Mouse (Mus musculus): ENCODE measurements around the gene Atp2a3. TPM values are rescaled to one million over a fixed set of nuclear protein-coding genes. Genes with fewer than 3 reads are reported as not detected.

Atp2a3 gene
- total and polyA plus RNA-seq, 3 experiments, result 7.2 to 11.9 (median 11.6) TPM

DNA sequence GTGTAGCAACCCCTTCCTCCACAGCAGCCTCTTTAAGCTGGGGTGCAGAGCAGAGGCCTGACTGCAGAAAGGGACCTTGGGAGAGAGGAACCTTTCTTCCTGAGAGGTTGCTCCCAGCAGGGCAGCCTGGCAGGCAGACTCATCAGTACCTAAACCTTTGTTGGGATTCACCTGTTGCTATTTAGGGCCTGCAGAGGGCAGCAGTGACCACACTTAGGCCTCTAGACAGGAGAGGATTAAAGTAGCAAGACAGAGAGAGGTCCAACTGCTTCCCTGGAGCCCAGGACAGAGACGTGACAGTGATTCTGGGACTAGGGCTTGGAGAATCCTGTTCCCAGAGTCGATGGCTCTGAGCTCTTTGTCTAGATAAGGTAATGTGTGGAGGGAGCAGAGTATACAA, 45.4 kb downstream of the Atp2a3 start:
- DNase-seq, result peak; percentile 66

GRCm38 (mm10) chr11:73007113-73007512, 46.1 kb downstream of the Atp2a3 start:
- DNase-seq, result no peak

- peak; percentile 71 for DNase-seq
Measured at GRCm38 (mm10) chr11:73007698-73008481, 46.9 kb downstream of the Atp2a3 start.

DNA sequence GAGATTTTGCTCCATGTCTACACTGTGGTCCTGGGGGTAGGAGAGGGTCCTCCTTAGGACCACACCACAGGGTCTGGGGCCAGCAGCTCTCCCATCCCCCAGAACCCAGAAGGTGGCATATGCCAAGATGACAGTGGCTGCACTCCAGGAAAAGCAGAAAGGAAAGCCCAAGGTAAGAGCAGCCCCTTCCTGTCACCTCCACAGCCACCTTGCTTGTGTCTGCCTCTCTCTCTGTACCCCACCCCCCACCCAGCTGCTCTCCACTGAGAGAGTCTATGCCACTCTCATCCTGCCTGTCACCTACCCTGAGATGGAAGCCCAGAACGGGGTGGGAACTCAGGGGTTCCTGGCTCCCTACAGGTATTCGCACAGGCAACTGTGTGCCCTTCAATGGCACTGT, 47.9 kb downstream of the Atp2a3 start:
- no peak for DNase-seq

DNA sequence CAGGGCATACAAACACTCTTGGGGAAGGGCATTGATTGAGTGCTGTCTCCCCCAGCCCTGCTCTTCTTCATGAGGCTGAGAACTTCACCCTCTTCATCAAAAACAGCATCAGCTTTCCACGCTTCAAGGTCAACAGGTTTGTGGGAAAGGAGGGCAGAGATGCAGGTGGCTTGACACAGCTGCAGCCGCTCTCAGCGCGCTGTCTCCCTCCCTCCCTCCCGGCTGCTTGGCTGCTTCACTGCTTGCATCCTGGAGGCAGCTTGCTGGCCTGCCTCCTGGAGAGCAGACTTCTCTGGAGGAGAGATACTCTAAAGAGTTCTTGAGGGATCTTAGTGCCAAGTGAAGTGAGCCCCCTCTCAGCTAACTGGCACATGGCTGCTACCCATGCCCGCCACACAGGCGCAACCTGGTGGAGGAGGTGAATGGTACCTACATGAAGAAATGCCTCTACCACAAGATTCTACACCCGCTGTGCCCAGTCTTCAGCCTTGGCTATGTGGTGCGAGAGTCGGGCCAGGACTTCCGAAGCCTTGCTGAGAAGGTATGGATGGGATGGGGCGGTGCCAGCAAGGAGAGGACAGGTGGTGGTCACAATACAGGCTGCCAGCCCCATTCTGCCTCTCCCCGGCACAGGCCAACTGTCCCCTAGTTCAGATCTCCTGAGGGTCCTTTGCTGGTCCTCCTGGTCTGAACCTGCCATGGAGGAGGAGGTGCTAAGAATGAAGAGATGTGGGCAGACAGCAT, 48.7 kb downstream of the Atp2a3 start:
- DNase-seq, result no peak

GRCm38 (mm10) chr11:73013981-73014380, 53.0 kb downstream of the Atp2a3 start:
- peak; percentile 60 for DNase-seq

DNA sequence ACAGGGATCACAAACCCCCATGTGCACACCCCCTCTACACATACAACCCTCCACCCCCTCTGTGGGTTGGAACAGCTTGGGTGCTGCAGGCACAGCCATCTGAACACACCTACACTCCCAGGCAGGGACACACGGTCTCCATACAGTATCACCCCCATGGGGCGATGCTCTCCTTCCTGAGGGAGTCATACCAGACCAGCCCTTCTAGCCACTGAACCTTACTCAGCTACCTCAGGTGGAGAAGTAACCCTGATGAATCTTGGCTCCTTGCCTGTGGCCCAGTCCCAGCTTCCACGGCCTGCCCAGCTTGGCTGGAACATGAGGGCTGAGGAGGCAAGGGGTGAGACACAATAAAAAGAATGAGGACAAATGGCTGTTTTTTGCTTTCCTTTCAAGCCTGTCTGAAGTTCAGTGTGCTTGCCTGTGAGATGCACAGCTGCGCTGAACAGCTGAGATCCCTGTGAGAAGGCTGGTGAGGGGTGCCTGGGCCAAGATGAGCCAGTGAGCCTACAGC, 53.9 kb downstream of the Atp2a3 start:
- DNase-seq, result peak; percentile 34

DNA sequence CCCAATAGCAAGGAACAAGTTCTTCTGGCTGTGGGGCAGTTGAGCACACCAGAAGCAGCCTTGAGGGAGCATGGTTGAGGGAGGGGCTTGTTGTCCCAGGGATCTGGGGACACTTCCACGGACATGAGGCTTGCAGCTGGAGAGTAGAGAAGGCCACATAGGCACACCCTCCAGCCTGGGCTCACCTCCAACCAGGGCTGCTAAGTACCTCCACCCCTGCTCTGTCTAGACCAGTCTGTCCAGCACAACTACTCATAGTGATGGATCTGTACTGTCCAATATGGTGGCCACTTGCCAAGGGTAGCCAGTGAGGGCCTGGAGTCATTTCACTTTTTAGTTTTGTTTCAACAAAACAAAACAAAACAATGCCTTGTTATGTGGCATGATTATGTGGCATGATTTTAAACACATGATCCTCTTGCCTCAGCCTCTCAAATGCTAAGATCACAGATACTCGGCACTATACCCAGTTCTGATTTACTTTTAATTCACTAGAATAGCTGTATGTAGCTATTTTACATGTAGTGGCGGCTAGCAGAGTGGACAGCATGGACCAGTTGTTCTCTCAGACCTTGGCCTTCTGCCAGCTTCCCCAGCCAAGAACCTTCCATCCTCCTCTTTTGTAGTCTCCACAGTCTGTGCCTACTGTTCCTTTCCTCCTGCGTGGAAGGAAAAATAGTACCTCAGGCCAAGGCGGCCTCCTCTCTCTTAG, 54.6 kb downstream of the Atp2a3 start:
- peak; percentile 46 for DNase-seq

DNA sequence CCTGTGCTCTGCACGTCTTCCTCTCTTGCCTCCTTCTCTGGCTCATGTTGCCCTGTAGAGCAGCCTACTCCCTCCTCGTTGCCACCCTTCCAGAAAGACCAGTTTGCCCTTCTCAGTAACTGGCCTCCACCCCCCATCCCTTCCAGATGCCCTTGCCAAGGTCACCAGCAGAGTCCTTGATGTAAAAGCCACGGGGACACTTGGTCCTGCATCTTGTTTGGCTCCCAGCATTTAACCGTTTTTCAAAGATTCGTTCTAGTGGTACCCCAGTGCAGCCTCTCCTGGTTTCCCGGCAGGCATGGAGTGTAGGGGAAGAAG, 55.1 kb downstream of the Atp2a3 start:
- no peak for DNase-seq

GRCm38 (mm10) chr11:73018471-73019146, 57.6 kb downstream of the Atp2a3 start, which contains the start of gene Camkk1:
Gene Camkk1, plus strand, starts transcription at chr11:73019008.
- peak; percentile 97 for DNase-seq

GRCm38 (mm10) chr11:73019147-73019795, 58.3 kb downstream of the Atp2a3 start:
- peak; percentile 37 for DNase-seq

GRCm38 (mm10) chr11:73020953-73021800, 60.2 kb downstream of the Atp2a3 start:
- DNase-seq, result peak; percentile 84

GRCm38 (mm10) chr11:73023099-73023498, 62.1 kb downstream of the Atp2a3 start:
- peak; percentile 80 for DNase-seq

- DNase-seq, result no peak
Measured at GRCm38 (mm10) chr11:73023827-73024226, 62.9 kb downstream of the Atp2a3 start.

DNA sequence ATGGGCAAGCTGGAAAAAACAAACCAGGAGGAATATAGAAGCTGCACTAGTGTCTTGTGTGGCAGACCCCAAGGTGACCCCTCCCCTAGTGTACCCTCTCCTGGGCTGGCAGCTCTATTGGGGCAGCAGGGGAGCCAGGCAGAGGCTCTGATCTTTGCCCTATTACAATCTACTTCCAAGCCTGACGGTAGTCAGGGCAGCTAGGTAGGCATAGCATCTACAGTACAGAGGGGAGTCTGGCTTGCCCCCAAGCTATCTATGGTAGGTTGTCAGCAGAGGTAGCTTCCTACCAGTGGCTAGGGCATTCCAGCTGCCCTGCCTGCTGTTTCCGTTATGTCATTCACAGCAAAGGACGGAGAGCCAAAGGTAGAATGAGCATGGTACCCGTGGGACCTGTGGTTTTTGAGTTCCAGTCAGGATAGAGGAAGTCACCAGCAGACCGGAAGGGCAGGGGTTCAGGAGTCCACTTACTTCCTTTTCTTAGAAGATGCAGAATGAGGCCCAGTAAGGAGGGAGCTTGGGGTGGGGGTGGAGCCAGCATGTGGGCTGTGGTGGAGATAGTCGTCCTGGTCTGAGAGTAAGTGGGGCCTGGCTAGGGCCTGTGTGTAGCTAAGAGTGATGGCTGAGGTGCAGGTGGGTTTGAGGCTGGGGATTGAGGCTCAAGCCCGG, 63.4 kb downstream of the Atp2a3 start:
- DNase-seq, result no peak

DNA sequence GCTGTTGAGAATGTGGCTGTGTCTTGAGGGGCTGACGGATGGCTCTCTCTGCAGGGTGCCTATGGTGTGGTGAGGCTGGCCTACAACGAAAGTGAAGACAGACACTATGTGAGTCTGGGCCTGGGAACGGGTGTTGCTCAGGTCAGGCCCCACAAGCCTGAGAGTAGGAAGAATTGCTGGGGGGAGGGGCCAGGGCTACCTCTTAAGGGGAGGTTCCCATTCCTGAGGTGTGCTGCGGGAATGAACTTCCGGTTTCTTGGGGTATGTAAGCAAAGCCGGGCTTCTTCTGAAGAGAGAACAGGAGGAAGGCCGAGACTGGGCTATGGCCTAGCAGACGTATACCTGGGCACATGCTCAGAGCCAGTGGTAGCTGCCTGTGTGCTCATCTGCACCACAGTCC, 66.0 kb downstream of the Atp2a3 start:
- no peak for DNase-seq

DNA sequence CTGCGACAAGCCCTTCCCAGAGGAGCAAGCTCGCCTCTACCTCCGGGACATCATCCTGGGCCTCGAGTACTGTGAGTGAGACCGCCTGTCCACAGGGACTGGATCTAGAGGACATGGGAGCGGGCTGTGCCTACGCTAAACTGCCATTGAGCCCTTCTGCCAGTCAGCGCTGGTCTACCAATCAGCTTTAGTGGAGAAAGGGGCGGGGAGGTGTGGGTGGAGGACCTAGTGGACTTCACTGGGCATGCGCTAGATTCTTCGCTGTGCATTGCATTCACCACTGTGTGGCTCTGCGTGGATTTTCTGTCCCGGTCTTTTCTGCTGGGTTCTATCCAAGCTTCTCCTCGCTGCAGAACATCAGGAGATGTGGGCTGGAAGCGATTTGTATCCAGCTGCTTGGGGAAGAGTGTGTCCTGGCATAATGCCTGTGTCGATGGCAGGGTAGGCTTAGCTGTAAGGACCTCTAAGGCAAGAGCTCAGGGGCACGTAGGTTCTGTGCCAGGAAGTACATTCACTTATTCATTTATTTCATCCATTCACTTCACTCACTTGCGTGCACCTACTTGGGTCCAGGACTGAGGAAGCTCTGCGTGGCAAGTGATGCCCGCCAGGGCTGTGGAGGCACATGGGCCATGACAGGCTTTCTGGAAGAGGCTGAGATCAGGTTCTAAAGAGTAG, 70.0 kb downstream of the Atp2a3 start:
- DNase-seq, result peak; percentile 95

DNA sequence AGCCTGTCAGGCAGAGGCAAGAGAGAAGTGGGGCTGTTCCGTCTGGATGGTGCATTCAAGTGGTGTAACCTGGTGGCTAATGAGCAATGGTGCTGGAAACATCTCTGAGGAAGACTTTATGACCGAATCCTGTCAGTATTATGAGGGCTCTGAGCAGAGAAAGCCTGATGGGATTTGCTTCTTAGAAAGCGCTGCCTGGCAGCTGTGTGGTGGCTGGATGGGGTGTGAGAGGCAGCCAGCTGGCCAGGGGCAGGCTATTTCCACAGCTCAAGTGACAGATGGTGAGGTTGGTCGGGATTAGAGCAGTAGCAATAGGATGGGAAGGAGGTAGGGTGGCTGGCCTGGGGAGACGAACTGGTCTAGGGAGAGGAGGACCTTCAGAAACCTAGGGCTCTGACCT, 70.6 kb downstream of the Atp2a3 start:
- DNase-seq, result no peak

GRCm38 (mm10) chr11:73036077-73036476, 75.1 kb downstream of the Atp2a3 start:
- no peak for DNase-seq

Data from adrenal gland, adult 2 months (tissue).